Mouse (Mus musculus): ENCODE measurements around the gene Igfn1. TPM values are rescaled to one million over a fixed set of nuclear protein-coding genes. Genes with fewer than 3 reads are reported as not detected.
A peak's percentile ranks its signal among the peaks of the same experiment; 100 is the strongest.

Igfn1 gene
- polyA plus RNA-seq, 1 experiment from 2014 or later, result 0.19 TPM

- ATAC-seq (ENCODE audit: insufficient number of reproducible peaks, insufficient read depth, low FRiP score, low read depth), result no peak
- Histone ChIP-seq H3K27me3 (ENCODE audit: control insufficient read depth, insufficient read depth, low read length) (no peaks in the 10 kb centered on the region), H3K4me2 (replicated peaks; ENCODE audit: low read depth, low read length) (no peak overlapping the region), H3K4me1 (ENCODE audit: control insufficient read depth, insufficient read depth, low read length) (no peaks in the 10 kb centered on the region), H3K27ac (ENCODE audit: low read length) (no peak overlapping the region), H3K4me3 (ENCODE audit: low read depth, low read length) (no peak overlapping the region), H3K36me3 (ENCODE audit: control insufficient read depth, insufficient read depth, low read length) (no peaks in the 10 kb centered on the region), H3K9me3 (ENCODE audit: control insufficient read depth, low read depth, low read length) (no peaks in the 10 kb centered on the region), H3K9ac (replicated peaks; ENCODE audit: low read depth, low read length) (no peak overlapping the region)
- WGBS, result 63% methylated on average over 5 of the region's 5 CpGs
Observed at GRCm38 (mm10) chr1:135963177-135963576, 43.0 kb downstream of the Igfn1 start.

GRCm38 (mm10) chr1:135958483-135958882, 47.7 kb downstream of the Igfn1 start:
- peak; percentile 28; the same call in 1 of the 2 replicates for ATAC-seq (ENCODE audit: insufficient number of reproducible peaks, insufficient read depth, low FRiP score, low read depth)
- WGBS, result 51% methylated on average over 4 of the region's 4 CpGs
- Histone ChIP-seq H3K4me3 (ENCODE audit: low read depth, low read length) (no peak overlapping the region), H3K9me3 (ENCODE audit: control insufficient read depth, low read depth, low read length) (no peaks in the 10 kb centered on the region), H3K36me3 (ENCODE audit: control insufficient read depth, insufficient read depth, low read length) (no peaks in the 10 kb centered on the region), H3K4me1 (ENCODE audit: control insufficient read depth, insufficient read depth, low read length) (no peaks in the 10 kb centered on the region), H3K4me2 (replicated peaks; ENCODE audit: low read depth, low read length) (no peak overlapping the region), H3K27ac (ENCODE audit: low read length) (no peak overlapping the region), H3K9ac (replicated peaks; ENCODE audit: low read depth, low read length) (no peak overlapping the region), H3K27me3 (ENCODE audit: control insufficient read depth, insufficient read depth, low read length) (no peaks in the 10 kb centered on the region)

GRCm38 (mm10) chr1:135948871-135949270, 57.3 kb downstream of the Igfn1 start:
- Histone ChIP-seq H3K4me1 (ENCODE audit: control insufficient read depth, insufficient read depth, low read length) (0 out of 2 replicates have a peak, but pooled peaks cover 3% of the 10 kb centered on the region), H3K27me3 (ENCODE audit: control insufficient read depth, insufficient read depth, low read length) (no peaks in the 10 kb centered on the region), H3K36me3 (ENCODE audit: control insufficient read depth, insufficient read depth, low read length) (no peaks in the 10 kb centered on the region), H3K27ac (ENCODE audit: low read length) (no peak overlapping the region), H3K4me3 (ENCODE audit: low read depth, low read length) (no peak overlapping the region), H3K9ac (replicated peaks; ENCODE audit: low read depth, low read length) (no peak overlapping the region), H3K4me2 (replicated peaks; ENCODE audit: low read depth, low read length) (no peak overlapping the region), H3K9me3 (ENCODE audit: control insufficient read depth, low read depth, low read length) (no peaks in the 10 kb centered on the region)
- no peak for ATAC-seq (ENCODE audit: insufficient number of reproducible peaks, insufficient read depth, low FRiP score, low read depth)
- WGBS, result 64% methylated on average over 2 of the region's 2 CpGs

DNA sequence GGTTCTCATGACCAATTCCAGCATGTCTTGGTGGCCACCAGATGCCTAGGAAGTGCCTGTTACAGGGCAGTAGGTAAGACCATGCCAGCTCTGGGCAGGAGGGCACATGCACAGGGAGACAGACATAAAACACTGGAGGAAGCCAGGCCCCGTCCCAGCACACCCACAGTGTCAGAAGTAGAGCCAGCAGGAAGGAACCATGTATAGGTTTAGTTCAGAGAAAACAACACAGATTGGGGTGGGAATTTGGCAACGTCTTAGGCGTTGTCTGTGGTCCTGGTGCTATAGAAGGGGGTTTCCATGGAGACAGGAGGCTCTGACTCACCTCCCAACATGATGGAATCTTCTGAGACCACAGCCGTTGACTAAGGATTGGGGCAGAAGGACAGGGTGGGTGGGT, 59.9 kb downstream of the Igfn1 start:
- no peak overlapping the region for H3K27ac ChIP-seq (ENCODE audit: low read length)
- no peak for ATAC-seq (ENCODE audit: insufficient number of reproducible peaks, insufficient read depth, low FRiP score, low read depth)
- no peaks in the 10 kb centered on the region for H3K9me3 ChIP-seq (ENCODE audit: control insufficient read depth, low read depth, low read length)
- 62% methylated on average over 4 of the region's 4 CpGs for WGBS
- no peaks in the 10 kb centered on the region for H3K36me3 ChIP-seq (ENCODE audit: control insufficient read depth, insufficient read depth, low read length)
- H3K4me3 ChIP-seq (ENCODE audit: low read depth, low read length), result no peak overlapping the region
- no peak overlapping the region for H3K4me2 ChIP-seq (replicated peaks; ENCODE audit: low read depth, low read length)
- no peaks in the 10 kb centered on the region for H3K27me3 ChIP-seq (ENCODE audit: control insufficient read depth, insufficient read depth, low read length)
- H3K9ac ChIP-seq (replicated peaks; ENCODE audit: low read depth, low read length), result no peak overlapping the region
- H3K4me1 ChIP-seq (ENCODE audit: control insufficient read depth, insufficient read depth, low read length), result 0 out of 2 replicates have a peak, but pooled peaks cover 3% of the 10 kb centered on the region

DNA sequence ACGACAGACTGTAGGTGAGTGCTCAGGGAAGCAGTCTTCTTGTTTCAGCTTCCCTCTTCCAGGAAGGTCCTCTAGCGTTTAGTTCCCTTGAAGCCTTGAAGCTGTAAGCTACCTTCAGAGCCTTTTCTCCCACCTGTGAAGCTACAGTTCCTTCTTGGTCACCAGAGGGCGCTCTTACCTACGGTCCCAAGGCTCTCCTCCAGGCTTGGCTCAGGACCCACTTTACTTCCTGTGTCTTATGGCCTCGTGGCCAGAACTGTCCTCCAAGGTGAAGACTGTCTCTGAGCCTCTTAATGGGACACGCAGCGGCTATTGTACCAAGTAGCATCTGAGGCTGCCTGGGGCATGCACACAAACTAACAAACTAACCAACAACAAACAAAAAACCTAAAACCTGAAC, 60.4 kb downstream of the Igfn1 start:
- Histone ChIP-seq H3K36me3 (ENCODE audit: control insufficient read depth, insufficient read depth, low read length) (no peaks in the 10 kb centered on the region), H3K4me2 (replicated peaks; ENCODE audit: low read depth, low read length) (no peak overlapping the region), H3K27ac (ENCODE audit: low read length) (no peak overlapping the region), H3K9ac (replicated peaks; ENCODE audit: low read depth, low read length) (no peak overlapping the region), H3K4me3 (ENCODE audit: low read depth, low read length) (no peak overlapping the region), H3K9me3 (ENCODE audit: control insufficient read depth, low read depth, low read length) (no peaks in the 10 kb centered on the region), H3K4me1 (ENCODE audit: control insufficient read depth, insufficient read depth, low read length) (0 out of 2 replicates have a peak, but pooled peaks cover 3% of the 10 kb centered on the region), H3K27me3 (ENCODE audit: control insufficient read depth, insufficient read depth, low read length) (no peaks in the 10 kb centered on the region)
- ATAC-seq (ENCODE audit: insufficient number of reproducible peaks, insufficient read depth, low FRiP score, low read depth), result no peak
- 9% methylated on average over 7 of the region's 7 CpGs for WGBS

GRCm38 (mm10) chr1:135944526-135945259, 61.4 kb downstream of the Igfn1 start:
- 43% methylated on average over 12 of the region's 12 CpGs for WGBS
- ATAC-seq (ENCODE audit: insufficient number of reproducible peaks, insufficient read depth, low FRiP score, low read depth), result peak; percentile 10; the same call in 1 of the 2 replicates
- H3K36me3 ChIP-seq (ENCODE audit: control insufficient read depth, insufficient read depth, low read length), result no peaks in the 10 kb centered on the region
- H3K9ac ChIP-seq (replicated peaks; ENCODE audit: low read depth, low read length), result no peak overlapping the region
- H3K9me3 ChIP-seq (ENCODE audit: control insufficient read depth, low read depth, low read length), result no peaks in the 10 kb centered on the region
- no peaks in the 10 kb centered on the region for H3K27me3 ChIP-seq (ENCODE audit: control insufficient read depth, insufficient read depth, low read length)
- H3K4me3 ChIP-seq (ENCODE audit: low read depth, low read length), result no peak overlapping the region
- H3K4me1 ChIP-seq (ENCODE audit: control insufficient read depth, insufficient read depth, low read length), result 0 out of 2 replicates have a peak, but pooled peaks cover 3% of the 10 kb centered on the region
- no peak overlapping the region for H3K27ac ChIP-seq (ENCODE audit: low read length)
- no peak overlapping the region for H3K4me2 ChIP-seq (replicated peaks; ENCODE audit: low read depth, low read length)

DNA sequence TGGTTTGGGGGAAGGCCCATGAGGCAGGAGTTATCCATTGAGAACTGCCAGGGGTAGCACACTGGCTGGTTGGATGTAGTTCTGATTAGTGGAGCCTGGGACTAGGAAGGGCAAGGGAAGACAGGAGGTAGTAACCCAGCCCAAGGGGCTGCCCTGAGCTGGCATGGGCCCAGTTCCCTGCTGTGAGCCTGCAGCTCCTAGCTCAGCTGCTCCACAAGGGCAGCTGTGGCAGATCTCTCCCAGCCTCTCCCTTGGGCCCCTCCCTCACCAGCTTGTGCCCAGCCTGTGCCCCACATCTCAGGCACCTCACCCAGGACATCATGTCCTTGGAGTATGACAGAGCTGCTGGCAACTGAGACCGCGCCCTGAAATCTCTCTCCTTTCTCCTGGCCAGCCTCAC, 62.4 kb downstream of the Igfn1 start:
- H3K9me3 ChIP-seq (ENCODE audit: control insufficient read depth, low read depth, low read length), result no peaks in the 10 kb centered on the region
- 95% methylated on average over 2 of the region's 2 CpGs for WGBS
- no peak overlapping the region for H3K4me2 ChIP-seq (replicated peaks; ENCODE audit: low read depth, low read length)
- H3K27me3 ChIP-seq (ENCODE audit: control insufficient read depth, insufficient read depth, low read length), result no peaks in the 10 kb centered on the region
- H3K4me1 ChIP-seq (ENCODE audit: control insufficient read depth, insufficient read depth, low read length), result 0 out of 2 replicates have a peak, but pooled peaks cover 3% of the 10 kb centered on the region
- H3K36me3 ChIP-seq (ENCODE audit: control insufficient read depth, insufficient read depth, low read length), result no peaks in the 10 kb centered on the region
- ATAC-seq (ENCODE audit: insufficient number of reproducible peaks, insufficient read depth, low FRiP score, low read depth), result no peak
- no peak overlapping the region for H3K9ac ChIP-seq (replicated peaks; ENCODE audit: low read depth, low read length)
- no peak overlapping the region for H3K4me3 ChIP-seq (ENCODE audit: low read depth, low read length)
- H3K27ac ChIP-seq (ENCODE audit: low read length), result no peak overlapping the region

GRCm38 (mm10) chr1:135942116-135942515, 64.0 kb downstream of the Igfn1 start:
- no peaks in the 10 kb centered on the region for H3K27me3 ChIP-seq (ENCODE audit: control insufficient read depth, insufficient read depth, low read length)
- ATAC-seq (ENCODE audit: insufficient number of reproducible peaks, insufficient read depth, low FRiP score, low read depth), result no peak
- no peaks in the 10 kb centered on the region for H3K36me3 ChIP-seq (ENCODE audit: control insufficient read depth, insufficient read depth, low read length)
- no peak overlapping the region for H3K27ac ChIP-seq (ENCODE audit: low read length)
- no peaks in the 10 kb centered on the region for H3K9me3 ChIP-seq (ENCODE audit: control insufficient read depth, low read depth, low read length)
- H3K4me2 ChIP-seq (replicated peaks; ENCODE audit: low read depth, low read length), result no peak overlapping the region
- H3K4me3 ChIP-seq (ENCODE audit: low read depth, low read length), result no peak overlapping the region
- 0 out of 2 replicates have a peak, but pooled peaks cover 3% of the 10 kb centered on the region for H3K4me1 ChIP-seq (ENCODE audit: control insufficient read depth, insufficient read depth, low read length)
- whole genome bisulfite sequencing, result 27% methylated on average over 7 of the region's 7 CpGs
- no peak overlapping the region for H3K9ac ChIP-seq (replicated peaks; ENCODE audit: low read depth, low read length)
